Comparison of ENCODE assay signal across 23 mouse cellular contexts in the genomic region with DNA sequence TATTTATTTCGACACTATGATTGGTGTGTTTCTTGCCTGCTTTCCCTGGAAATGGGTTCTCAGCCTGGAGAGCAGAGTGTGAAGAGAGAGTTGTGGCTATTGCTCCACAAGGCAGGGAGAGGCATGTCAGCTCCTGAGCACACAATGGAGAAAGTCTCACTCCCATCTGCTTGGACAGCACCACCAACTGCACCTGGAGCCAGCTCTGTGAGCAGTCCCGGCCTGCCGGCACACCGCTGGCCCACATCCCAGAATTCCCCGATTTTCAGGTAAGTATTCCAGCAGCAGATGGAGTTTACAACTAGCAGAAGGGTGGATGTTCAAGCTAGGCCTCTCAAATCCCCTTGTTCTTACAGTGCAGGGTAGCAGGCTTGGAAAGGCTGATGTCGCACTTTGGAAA. TPM values are rescaled to one million over a fixed set of nuclear protein-coding genes. Genes with fewer than 3 reads are reported as not detected.
DNase-seq lines count a peak whose midpoint lies in the region; ATAC-seq and TF ChIP-seq lines count a peak whose summit lies in the region.
"Had no signal": no experiment of that assay in that cellular context is flagged by ENCODE, and none has a peak within 500 bp of the region (broad histone marks: within the 10 kb centered on the region; RNA-seq: fewer than 3 reads in every experiment).

No protein-coding gene starts in this region.

- no peaks in the 10 kb centered on the region for H3K36me3 ChIP-seq in macrophage (ENCODE audit: inconsistent target)
- no peaks in the 10 kb centered on the region for H3K36me3 ChIP-seq in forebrain, embryonic 14.5 days (ENCODE audit: control insufficient read depth, insufficient read depth, low read length)
- H3K36me3 ChIP-seq: embryonic facial prominence, embryonic 10.5 days; hindbrain, embryonic 12.5 days had no signal

- no peak for ATAC-seq in forebrain, embryonic 14.5 days
- ATAC-seq: CD4-positive, CD25-positive, alpha-beta regulatory T cell, adult 4 months had no signal

- no peak overlapping the region for H3K4me2 ChIP-seq in forebrain, embryonic 14.5 days (ENCODE audit: low read length)
- H3K4me2 ChIP-seq: hindbrain, embryonic 12.5 days had no signal

- TF ChIP-seq CTCF in bone marrow macrophage, adult 2 months (IDR thresholded peaks at IDR 0.05; ENCODE audit: low read depth, low read length): no peak

- no peaks in the 10 kb centered on the region for H3K9me3 ChIP-seq in forebrain, embryonic 14.5 days (replicated peaks; ENCODE audit: control insufficient read depth, low read length)
- H3K9me3 ChIP-seq: embryonic facial prominence, embryonic 10.5 days; hindbrain, embryonic 12.5 days had no signal

- no peak overlapping the region for H3K9ac ChIP-seq in forebrain, embryonic 14.5 days (ENCODE audit: low read length)
- H3K9ac ChIP-seq: hindbrain, embryonic 12.5 days; liver, postnatal 0 days had no signal

- no peaks in the 10 kb centered on the region for H3K27me3 ChIP-seq in forebrain, embryonic 14.5 days (replicated peaks; ENCODE audit: control insufficient read depth, insufficient read depth, low read length)
- H3K27me3 ChIP-seq: hindbrain, embryonic 12.5 days had no signal

- no peaks in the 10 kb centered on the region for H3K79me2 ChIP-seq in macrophage (ENCODE audit: inconsistent target)

- no peak overlapping the region for H3K4me3 ChIP-seq in bone marrow macrophage, adult 2 months (ENCODE audit: insufficient read depth, low read length)
- H3K4me3 ChIP-seq in macrophage (ENCODE audit: inconsistent target): no peak overlapping the region
- H3K4me3 ChIP-seq in forebrain, embryonic 14.5 days (ENCODE audit: low read depth, low read length): no peak overlapping the region
- H3K4me3 ChIP-seq: embryonic facial prominence, embryonic 10.5 days; erythroblast, embryonic 14.5 days; gastrocnemius, adult 2 months; hindbrain, embryonic 12.5 days; myocyte had no signal

- peak overlapping the region; percentile 80 for H3K27ac ChIP-seq in bone marrow macrophage, adult 2 months (ENCODE audit: insufficient read depth, low read depth, low read length)
- H3K27ac ChIP-seq in macrophage: 0 out of 2 replicates have a peak overlapping the region, but pooled peaks have one; percentile 5
- no peak overlapping the region for H3K27ac ChIP-seq in forebrain, embryonic 14.5 days (ENCODE audit: low read depth, low read length)
- H3K27ac ChIP-seq: embryonic facial prominence, embryonic 10.5 days; gastrocnemius, adult 2 months; hindbrain, embryonic 12.5 days had no signal

- peaks cover 21% of the 10 kb centered on the region for H3K4me1 ChIP-seq in bone marrow macrophage, adult 2 months (ENCODE audit: control insufficient read depth, insufficient read depth, low read length)
- no peaks in the 10 kb centered on the region for H3K4me1 ChIP-seq in forebrain, embryonic 14.5 days (ENCODE audit: control insufficient read depth, insufficient read depth, low read length)
- H3K4me1 ChIP-seq: embryonic facial prominence, embryonic 10.5 days; hindbrain, embryonic 12.5 days had no signal

- peak; percentile 57 to 63 for DNase-seq in cerebellum, postnatal 10 days
- DNase-seq in cerebellum, postnatal 36 days: no peak
- DNase-seq in layer of hippocampus, adult 9-11 months: peak; percentile 34
- no peak for DNase-seq in layer of hippocampus, postnatal 36 days
- no peak for DNase-seq in forebrain, embryonic 14.5 days (ENCODE audit: low spot score)
- DNase-seq in ovary, adult 18-20 months (ENCODE audit: low spot score): no peak
- DNase-seq: cerebellum, adult 11 months; cerebellum, postnatal 25 days; gastrocnemius, adult 2 months; heart, adult 18-20 months; kidney, adult 9 months; liver; liver, postnatal 0 days; midbrain, embryonic 14.5 days; spleen, adult 18-20 months; thymus, postnatal 36 days had no signal

- no peak for TF ChIP-seq POLR2A in bone marrow macrophage, adult 2 months (IDR thresholded peaks at IDR 0.05; ENCODE audit: borderline replicate concordance, low read depth, low read length)

- WGBS in macrophage (ENCODE audit: missing documents): 94% methylated on average over 5 of the region's 6 CpGs
- 83% methylated on average over 6 of the region's 6 CpGs for WGBS in forebrain, embryonic 14.5 days

RNA-seq across cellular contexts. Expression of a gene that starts 10.1 kb away (rescaled TPM):
- total RNA-seq in layer of hippocampus, postnatal 36 days (2021): 10 to 100 TPM; 34.3 to 35.3 TPM
- 34.8 and 43.4 TPM in 2 replicates for polyA plus RNA-seq in bone marrow macrophage, adult 2 months (2012; ENCODE audit: insufficient read depth, insufficient read length, missing spikeins)
- 10 to 100 TPM in 16 of 26 experiments, 1 to 10 TPM in 10; 5.3 to 27.0 (median 13.8) TPM for total RNA-seq in macrophage (2018; cell fraction: chromatin; rRNA removed)
- total RNA-seq in macrophage (2018; cell fraction: cytosol; rRNA removed): 10 to 100 TPM; 21.5 to 40.6 (median 31.8) TPM
- total RNA-seq in macrophage (2018; cell fraction: nucleus; rRNA removed): 10 to 100 TPM in 24 of 26 experiments, 1 to 10 TPM in 2; 7.3 to 33.9 (median 18.5) TPM
- 16.2 to 67.4 TPM (median 29.8 TPM) in 3 replicates for polyA plus RNA-seq in macrophage (2018)
- 126 and 134 TPM in 2 replicates for polyA plus RNA-seq in forebrain, embryonic 14.5 days (2014; fragmentation: Nextera tagmentation; extraction: Ambion mirVana)

RNA-seq across cellular contexts. Expression of a gene that starts 59.0 kb away (rescaled TPM):
- total RNA-seq in layer of hippocampus, postnatal 36 days (2021): 1 to 10 TPM; 6.9 to 8.3 TPM
- polyA plus RNA-seq in bone marrow macrophage, adult 2 months (2012; ENCODE audit: insufficient read depth, insufficient read length, missing spikeins): 21.9 and 24.9 TPM in 2 replicates
- total RNA-seq in macrophage (2018; cell fraction: chromatin; rRNA removed): 100 to 1,000 TPM in 7 of 26 experiments, 10 to 100 TPM in 19; 42.2 to 378 (median 62.1) TPM
- total RNA-seq in macrophage (2018; cell fraction: cytosol; rRNA removed): 100 to 1,000 TPM in 3 of 26 experiments, 10 to 100 TPM in 23; 39.8 to 206 (median 51.4) TPM
- total RNA-seq in macrophage (2018; cell fraction: nucleus; rRNA removed): 100 to 1,000 TPM in 13 of 26 experiments, 10 to 100 TPM in 13; 58.2 to 290 (median 98.4) TPM
- 23.2 to 59.3 TPM (median 33.1 TPM) in 3 replicates for polyA plus RNA-seq in macrophage (2018)
- 4.9 and 5.5 TPM in 2 replicates for polyA plus RNA-seq in forebrain, embryonic 14.5 days (2014; fragmentation: Nextera tagmentation; extraction: Ambion mirVana)

Comparison
In these comparisons a context has a peak if more than half of its experiments do, and no peak if none do; other contexts are left out.
1. DNase-seq: peak in cerebellum, postnatal 10 days (2 of 2) and layer of hippocampus, adult 9-11 months (single experiment); none in cerebellum, postnatal 36 days (0 of 2), layer of hippocampus, postnatal 36 days (0 of 2), forebrain, embryonic 14.5 days (single experiment) and ovary, adult 18-20 months (single experiment).